Mouse (Mus musculus) embryonic fibroblast, embryonic 13.5 days (primary cell): ENCODE results near the gene Gm49673. TPM values are rescaled to one million over a fixed set of nuclear protein-coding genes. Genes with fewer than 3 reads are reported as not detected.
"Not testable (repeated sequence)": the region's sequence is repeated elsewhere in the genome, so short reads cannot be mapped to it uniquely, and the experiment has no call there.

Experiments
- H3K27ac ChIP-seq: 2 replicates; pipeline ENCODE4 v1.5.1; 2012; ENCODE audit warnings: low read length, control low read depth, inconsistent platforms; ENCODE audit not compliant: insufficient read depth
- H3K4me1 ChIP-seq: 2 replicates; pipeline ENCODE4 v1.6.1; 2011; ENCODE audit warnings: low read length; ENCODE audit not compliant: control insufficient read depth, insufficient read depth
- H3K4me3 ChIP-seq: 2 replicates; pipeline ENCODE4 v1.5.1; 2011; ENCODE audit warnings: mild to moderate bottlenecking, control low read depth, low read length; ENCODE audit not compliant: insufficient read depth
- CTCF ChIP-seq: IDR thresholded peaks from 2 replicates; pipeline ENCODE4 v1.5.1; 2011; ENCODE audit warnings: mild to moderate bottlenecking, control low read depth, low read length, moderate library complexity, borderline replicate concordance; ENCODE audit not compliant: insufficient read depth
- polyA plus RNA-seq: library from polyadenylated mRNA; stranded (reverse); fragments of >200 nt; gene quantifications from 2 replicates; pipeline ENCODE4 v1.2.4, GENCODE M21; 2011; ENCODE audit warnings: low read depth; ENCODE audit not compliant: missing spikeins, insufficient read length

The Gm49673 gene
- polyA plus RNA-seq, 1 experiment = 0.19 TPM

DNA sequence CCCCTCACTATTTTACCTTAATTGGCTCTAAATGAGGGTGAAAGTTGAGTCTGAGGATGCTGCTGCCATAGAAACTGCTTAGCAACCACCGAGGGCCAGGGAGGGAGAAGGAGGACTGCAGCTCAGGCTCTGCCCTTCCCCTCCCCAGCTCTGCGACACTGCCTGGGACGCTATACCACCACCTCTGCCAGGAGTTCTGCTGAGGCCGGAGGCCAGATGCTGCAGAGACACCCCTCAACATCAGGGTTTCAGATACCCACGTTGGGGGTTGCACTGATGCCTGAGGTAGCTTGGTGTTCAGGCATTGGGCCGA is 46.3 kb downstream of the Gm49673 start:
- not testable (repeated sequence) for H3K4me3 ChIP-seq

GRCm38 (mm10) chr17:8100405-8101296 is 46.9 kb downstream of the Gm49673 start:
- H3K4me3 ChIP-seq, H3K4me1 ChIP-seq, H3K27ac ChIP-seq: not testable (repeated sequence)

More for the DNA sequence above, 46.3 kb downstream of the Gm49673 start:
- H3K4me1 ChIP-seq, H3K27ac ChIP-seq: not testable (repeated sequence)

GRCm38 (mm10) chr17:8096199-8096598 is 51.4 kb downstream of the Gm49673 start:
- H3K4me1 ChIP-seq, H3K4me3 ChIP-seq: not testable (repeated sequence)

GRCm38 (mm10) chr17:8095653-8096052 is 51.9 kb downstream of the Gm49673 start:
- H3K4me3 ChIP-seq, H3K4me1 ChIP-seq, H3K27ac ChIP-seq: not testable (repeated sequence)

More at GRCm38 (mm10) chr17:8096199-8096598, 51.4 kb downstream of the Gm49673 start:
- H3K27ac ChIP-seq = not testable (repeated sequence)

DNA sequence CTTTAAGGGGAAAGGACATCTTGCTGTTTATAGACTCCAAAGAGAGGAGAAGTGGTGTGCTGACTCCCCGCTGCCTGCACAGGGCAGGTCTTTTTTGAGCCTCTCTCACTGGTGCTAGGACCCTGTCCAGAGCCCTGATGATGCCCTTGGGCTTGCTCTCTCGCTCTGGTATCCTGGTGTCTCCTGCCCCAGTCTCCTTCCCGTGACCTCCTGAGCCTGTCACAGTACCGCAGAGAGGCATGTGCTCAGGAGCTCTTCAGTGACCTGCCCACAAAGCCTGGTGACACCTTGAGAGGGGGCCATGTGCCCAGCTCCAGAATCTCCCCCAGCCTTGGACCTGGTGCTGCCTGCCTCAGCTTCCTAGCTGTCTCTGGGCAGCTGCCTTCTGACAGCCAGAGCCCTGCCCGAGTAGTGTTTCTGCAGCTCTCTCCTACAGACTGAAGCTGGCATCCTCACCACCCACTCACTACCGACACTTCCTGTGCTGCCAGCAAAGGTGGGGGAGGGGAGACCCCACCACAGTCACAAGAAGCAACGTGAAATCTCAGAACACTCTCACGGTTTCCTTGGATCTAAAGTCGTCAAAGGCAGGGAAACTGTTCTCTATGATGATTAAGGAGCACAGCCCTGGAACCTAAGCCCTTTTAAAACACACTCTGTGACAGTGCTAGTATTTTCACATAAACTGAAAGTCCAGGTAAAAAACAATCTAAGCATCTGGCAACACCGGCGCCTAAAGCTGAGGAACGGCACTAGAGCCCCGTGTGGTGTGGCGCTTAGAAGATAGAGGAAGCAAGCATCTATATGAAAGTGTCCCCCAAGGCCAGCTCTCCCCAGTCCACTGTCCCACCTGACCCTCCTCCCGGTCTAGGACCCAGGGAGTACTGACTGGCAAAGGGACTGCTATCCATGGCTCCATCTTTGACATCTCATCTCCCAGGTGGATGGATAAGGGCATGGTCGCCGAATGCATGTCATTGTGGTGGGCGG is 54.8 kb downstream of the Gm49673 start:
- H3K4me1 ChIP-seq, H3K27ac ChIP-seq, H3K4me3 ChIP-seq: not testable (repeated sequence)

DNA sequence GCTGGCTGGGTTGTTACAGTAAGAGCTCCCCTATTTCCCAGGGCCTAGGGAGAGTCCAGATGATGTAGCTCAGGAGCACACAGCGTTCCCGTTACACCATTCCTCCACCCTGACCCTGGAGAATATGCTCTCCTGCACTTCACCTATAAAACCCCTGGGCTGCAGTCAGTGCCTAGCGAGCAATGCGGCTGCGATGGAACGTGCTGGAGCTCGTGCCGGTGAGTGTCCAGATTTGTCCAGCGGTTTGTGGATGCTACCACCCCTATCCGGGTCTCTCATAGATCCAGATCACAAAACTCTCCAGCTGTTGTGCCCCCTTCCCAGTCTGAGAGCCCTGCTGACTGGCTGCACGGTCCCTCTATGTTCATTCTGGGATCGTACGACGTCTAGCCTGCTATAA is 56.3 kb downstream of the Gm49673 start:
- H3K27ac ChIP-seq, H3K4me1 ChIP-seq, H3K4me3 ChIP-seq: not testable (repeated sequence)

DNA sequence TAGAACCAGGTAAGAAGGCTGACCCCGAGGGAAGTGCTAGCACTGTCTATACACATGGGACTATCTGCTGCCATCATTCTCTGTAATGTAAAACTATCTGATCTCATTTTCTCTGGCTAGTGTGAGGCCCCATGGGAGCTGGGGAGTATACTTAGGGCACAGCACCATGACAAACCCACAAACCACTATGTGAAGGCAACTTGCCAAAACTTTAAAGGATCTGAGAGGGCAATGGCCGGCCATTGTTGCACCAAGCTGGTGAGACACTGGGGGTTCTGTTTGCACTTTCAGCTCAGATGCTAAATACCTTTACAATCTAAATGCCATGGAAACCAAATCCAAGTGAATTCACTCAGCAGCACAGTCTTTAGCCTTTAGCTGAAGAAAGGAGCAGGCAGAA is 77.7 kb downstream of the Gm49673 start:
- H3K27ac ChIP-seq, H3K4me3 ChIP-seq, H3K4me1 ChIP-seq: not testable (repeated sequence)

DNA sequence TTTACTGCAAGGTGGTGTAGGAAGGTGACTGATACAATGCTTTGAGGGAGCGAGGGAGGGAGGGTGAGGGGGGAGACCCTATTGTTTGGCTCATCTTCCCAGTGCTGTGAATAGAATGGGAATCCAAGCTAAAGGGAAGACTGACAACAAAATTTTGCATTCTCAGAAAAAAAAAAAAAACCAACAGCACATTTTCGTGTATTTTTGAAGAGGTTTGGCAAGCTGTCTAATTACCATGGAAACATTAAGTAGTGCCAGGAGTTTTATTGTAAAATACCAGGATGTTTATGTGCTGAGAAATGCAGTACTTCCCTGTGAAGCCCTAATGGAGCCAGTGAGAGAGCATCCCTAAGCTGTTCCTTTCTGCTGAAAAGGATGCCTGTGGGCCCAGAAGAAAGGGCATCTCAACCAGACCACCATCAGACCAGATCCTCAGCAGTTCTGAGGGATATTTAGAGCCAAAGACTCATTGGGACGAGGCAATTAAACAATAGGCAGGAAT is 90.9 kb downstream of the Gm49673 start:
- not testable (repeated sequence) for H3K27ac ChIP-seq, H3K4me1 ChIP-seq, H3K4me3 ChIP-seq

- H3K27ac ChIP-seq, H3K4me3 ChIP-seq: not testable (repeated sequence)
These were observed 91.5 kb downstream of the Gm49673 start for GRCm38 (mm10) chr17:8055919-8056589.

GRCm38 (mm10) chr17:8051247-8051646 is 96.3 kb downstream of the Gm49673 start:
- H3K4me3 ChIP-seq, H3K27ac ChIP-seq, H3K4me1 ChIP-seq: not testable (repeated sequence)
- peak; percentile 55; the same call in 1 of the 2 replicates for TF ChIP-seq CTCF

More at GRCm38 (mm10) chr17:8055919-8056589, 91.5 kb downstream of the Gm49673 start:
- H3K4me1 ChIP-seq = not testable (repeated sequence)

GRCm38 (mm10) chr17:8050218-8050617 is 97.4 kb downstream of the Gm49673 start:
- H3K27ac ChIP-seq, H3K4me3 ChIP-seq, H3K4me1 ChIP-seq: not testable (repeated sequence)

DNA sequence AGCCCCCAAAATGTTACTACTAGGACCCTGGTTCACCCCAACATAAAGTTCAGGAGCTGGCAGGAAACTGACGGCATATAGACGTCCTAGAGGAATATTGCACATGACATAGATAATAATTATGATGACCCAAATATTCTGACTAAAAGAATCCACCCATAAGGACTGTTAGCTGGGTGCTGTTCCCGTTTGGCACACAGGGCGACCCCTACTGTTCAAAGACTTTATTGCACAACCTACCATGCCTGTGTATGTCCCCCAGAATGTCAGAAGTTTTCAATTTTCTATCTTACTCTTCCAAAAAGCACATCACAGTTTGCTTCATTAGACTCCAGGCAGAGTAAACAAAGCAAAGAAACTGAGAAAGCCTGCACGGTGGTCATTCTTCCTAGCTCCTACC is 101.4 kb downstream of the Gm49673 start:
- not testable (repeated sequence) for H3K4me3 ChIP-seq, H3K27ac ChIP-seq, H3K4me1 ChIP-seq

DNA sequence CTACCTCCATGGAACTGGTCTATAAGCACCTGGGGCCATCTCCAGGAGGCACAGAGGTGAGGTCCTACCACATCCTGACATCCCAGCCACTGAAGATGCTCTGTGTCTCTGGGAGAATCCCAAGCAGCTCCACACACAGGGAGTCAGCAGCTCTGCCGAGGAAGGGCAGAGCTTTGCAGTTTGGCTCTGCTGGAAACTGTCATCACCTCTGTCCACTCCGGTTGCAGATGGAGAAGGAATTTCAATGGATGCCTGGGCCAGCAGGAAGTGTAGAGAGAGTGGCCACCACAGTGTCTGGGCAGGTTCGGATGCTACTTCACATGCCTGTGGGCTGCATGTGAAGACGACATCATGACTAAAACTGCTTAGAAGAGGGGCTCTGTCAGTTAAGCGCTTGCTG is 106.4 kb downstream of the Gm49673 start:
- H3K4me1 ChIP-seq, H3K4me3 ChIP-seq, H3K27ac ChIP-seq: not testable (repeated sequence)

DNA sequence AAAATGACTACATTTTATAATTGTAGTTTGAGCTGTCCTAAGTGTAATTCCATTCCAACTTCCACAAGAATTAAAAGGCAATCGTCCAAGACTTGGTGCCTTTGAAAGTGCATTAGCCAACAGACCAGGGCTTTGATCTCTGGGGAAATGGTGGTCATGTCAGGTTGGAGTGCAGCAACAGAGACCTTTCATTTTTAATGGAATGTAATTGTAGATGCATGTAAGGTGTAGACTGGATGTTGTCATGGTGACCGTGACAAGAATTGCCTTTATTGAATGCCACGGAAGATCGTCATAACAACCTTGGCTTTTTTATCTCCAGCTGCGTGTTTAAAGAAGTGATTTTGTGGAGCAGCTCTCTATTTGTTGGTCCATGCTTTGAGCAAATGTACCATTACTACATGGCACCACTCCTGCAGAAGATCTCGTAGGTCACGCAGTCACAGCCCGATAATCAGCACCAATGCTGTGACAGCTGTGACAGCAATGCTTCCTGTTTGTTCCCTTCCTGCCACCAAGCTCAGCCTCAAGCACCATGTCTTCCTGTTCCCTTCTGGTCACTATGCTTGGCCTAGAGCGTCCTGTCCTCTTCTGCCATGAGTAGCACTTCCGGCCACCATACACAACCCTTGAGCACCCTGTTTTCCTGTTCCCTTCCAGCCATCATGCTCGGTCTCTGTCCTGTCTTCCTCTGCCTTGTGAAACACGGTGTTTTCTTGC is 107.5 kb downstream of the Gm49673 start:
- H3K4me1 ChIP-seq, H3K4me3 ChIP-seq, H3K27ac ChIP-seq: not testable (repeated sequence)
